Mouse (Mus musculus): ENCODE data around the gene Kcnj6.

DNA sequence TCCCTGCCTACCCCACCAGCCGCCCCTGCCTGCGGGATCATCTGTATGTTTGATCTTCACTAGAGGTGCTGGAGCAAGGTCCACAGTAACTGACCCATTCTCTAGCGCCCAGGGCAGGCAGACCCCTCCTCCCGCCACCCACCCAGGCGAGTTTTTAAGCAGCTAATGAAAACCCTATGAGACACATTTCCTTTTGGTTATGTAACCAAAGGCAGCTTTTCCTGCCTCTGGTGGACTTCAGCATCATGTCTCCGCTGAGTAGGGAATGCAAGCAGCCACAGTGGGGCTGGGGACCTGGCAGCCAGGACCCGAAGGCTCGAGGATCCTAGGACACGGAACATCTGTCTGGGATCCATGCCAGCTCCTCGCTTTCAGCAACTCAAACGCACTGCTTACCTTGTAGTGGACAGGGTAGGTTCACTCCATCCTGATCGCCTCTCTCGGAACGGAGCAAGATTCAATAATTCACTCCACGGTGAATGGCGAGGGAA, 665 bp downstream of the Kcnj6 start:
- no peak for TF ChIP-seq CTCF (IDR thresholded peaks at IDR 0.05; ENCODE audit: low read depth, low read length)
- no peak for TF ChIP-seq POLR2A (IDR thresholded peaks at IDR 0.05; ENCODE audit: borderline replicate concordance, low read depth, low read length)
